Mouse (Mus musculus) cerebellum, adult 2 months (tissue): ENCODE results near the gene Arpp21.

Source experiments
- CTCF ChIP-seq: fragments of 200-500 bp; IDR thresholded peaks from 2 replicates; pipeline ENCODE4 v1.5.1; 2011; ENCODE audit warnings: low read depth, mild to moderate bottlenecking, control low read depth, low read length, moderate library complexity, borderline replicate concordance; ENCODE audit not compliant: insufficient read depth
- POLR2A ChIP-seq: fragments of 200-500 bp; IDR thresholded peaks from 2 replicates; pipeline ENCODE4 v1.6.1; 2011; ENCODE audit warnings: low read length, control low read depth, borderline replicate concordance; ENCODE audit not compliant: insufficient read depth

GRCm38 (mm10) chr9:112152762-112153161, 83.0 kb downstream of the Arpp21 start:
- TF ChIP-seq CTCF = no peak
- no peak for TF ChIP-seq POLR2A
